Mouse (Mus musculus) hindbrain, embryonic 12.5 days (tissue): ENCODE measurements around the gene Ankrd55. TPM values are rescaled to one million over a fixed set of nuclear protein-coding genes. Genes with fewer than 3 reads are reported as not detected.
A peak's percentile ranks its signal among the peaks of the same experiment; 100 is the strongest.

Experiments
- ATAC-seq: fragments of 200-750 bp; cut with Nextera tagmentation; 2 replicates; pipeline ENCODE4 v1.8.0; 2017; ENCODE audit warnings: moderate TSS enrichment; ENCODE audit not compliant: low FRiP score
- H3K27ac ChIP-seq: fragments of 300-500 bp; sonication (generic); 2 replicates; pipeline ENCODE4 v1.5.1; 2016; ENCODE audit warnings: mild to moderate bottlenecking
- H3K27me3 ChIP-seq: fragments of 300-500 bp; sonication (generic); 2 replicates; pipeline ENCODE4 v1.6.1; 2016; ENCODE audit warnings: mild to moderate bottlenecking
- H3K36me3 ChIP-seq: fragments of 300-500 bp; sonication (generic); 2 replicates; pipeline ENCODE4 v1.6.1; 2016; ENCODE audit warnings: mild to moderate bottlenecking
- H3K4me1 ChIP-seq: fragments of 300-500 bp; sonication (generic); 2 replicates; pipeline ENCODE4 v1.6.1; 2016
- H3K4me2 ChIP-seq: fragments of 300-500 bp; sonication (generic); replicated peaks from 2 replicates; pipeline ENCODE4 v1.6.1; 2016; ENCODE audit warnings: mild to moderate bottlenecking
- H3K4me3 ChIP-seq: fragments of 300-500 bp; sonication (generic); 2 replicates; pipeline ENCODE4 v1.5.1; 2016; ENCODE audit warnings: mild to moderate bottlenecking
- H3K9ac ChIP-seq: fragments of 300-500 bp; sonication (generic); 2 replicates; pipeline ENCODE4 v1.6.1; 2016; ENCODE audit warnings: mild to moderate bottlenecking, moderate library complexity
- H3K9me3 ChIP-seq: fragments of 300-500 bp; sonication (generic); replicated peaks from 2 replicates; pipeline ENCODE4 v1.6.1; 2016; ENCODE audit warnings: mild to moderate bottlenecking
- WGBS: fragments of 180-500 bp; shearing (Covaris S2); methylation state at CpG from one replicate; pipeline ENCODE4 v1.1.7; 2016; 5-methylcytosine and 5-hydroxymethylcytosine counted together
- polyA plus RNA-seq: library from polyadenylated mRNA; unstranded; fragments of >200 nt; fragmentation: Nextera tagmentation; extraction: Ambion mirVana; gene quantifications from 2 replicates; pipeline ENCODE4 v1.2.1, GENCODE M21; 2016

Gene Ankrd55
- polyA plus RNA-seq, 1 experiment from 2014 or later: 2.5 TPM

DNA sequence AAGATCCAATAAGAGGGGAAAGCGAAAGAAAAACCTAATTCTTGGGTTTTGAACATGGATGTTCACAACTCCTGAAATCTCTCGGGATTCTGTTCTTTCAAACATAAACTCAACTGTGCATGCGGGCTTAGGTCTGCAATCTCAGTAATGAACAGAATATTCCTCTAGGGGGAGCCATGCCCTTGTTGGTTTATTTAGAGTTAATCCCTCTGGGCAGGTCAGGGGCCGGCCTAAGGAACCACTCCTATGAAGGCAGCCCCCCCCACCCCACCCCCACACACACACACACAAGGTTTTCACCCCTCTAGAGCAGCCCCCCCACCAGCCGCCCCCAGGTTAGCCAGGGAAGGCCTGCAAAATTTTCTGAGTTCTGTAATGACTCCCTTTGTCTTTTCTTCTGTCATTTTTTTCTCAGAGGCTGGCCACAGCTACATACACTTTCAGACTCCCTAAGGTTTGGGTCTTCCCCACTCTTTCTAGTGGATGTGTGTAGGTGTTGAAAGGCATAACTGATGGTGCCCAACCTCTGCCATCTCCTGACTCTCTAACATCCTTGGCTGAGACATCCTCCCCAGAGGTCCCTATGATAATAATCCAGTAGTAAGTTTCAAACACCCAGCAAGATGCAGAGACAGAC lies 16.2 kb upstream of the Ankrd55 start:
- H3K4me3 ChIP-seq: no peak overlapping the region
- no peak overlapping the region for H3K9ac ChIP-seq
- no peaks in the 10 kb centered on the region for H3K9me3 ChIP-seq
- no peak overlapping the region for H3K27ac ChIP-seq
- no peaks in the 10 kb centered on the region for H3K27me3 ChIP-seq
- no peak overlapping the region for H3K4me2 ChIP-seq
- peak; percentile 46 for ATAC-seq
- no peaks in the 10 kb centered on the region for H3K36me3 ChIP-seq
- H3K4me1 ChIP-seq: no peaks in the 10 kb centered on the region
- WGBS: 11% methylated on average over 5 of the region's 5 CpGs

- Histone ChIP-seq H3K4me2 (no peak overlapping the region), H3K4me3 (no peak overlapping the region), H3K27ac (no peak overlapping the region), H3K36me3 (no peaks in the 10 kb centered on the region), H3K27me3 (no peaks in the 10 kb centered on the region), H3K9me3 (no peaks in the 10 kb centered on the region), H3K9ac (no peak overlapping the region), H3K4me1 (no peaks in the 10 kb centered on the region)
- ATAC-seq: no peak
- WGBS: 68% methylated on average over 3 of the region's 3 CpGs
Observed at GRCm38 (mm10) chr13:112274636-112275035, 13.6 kb upstream of the Ankrd55 start.

DNA sequence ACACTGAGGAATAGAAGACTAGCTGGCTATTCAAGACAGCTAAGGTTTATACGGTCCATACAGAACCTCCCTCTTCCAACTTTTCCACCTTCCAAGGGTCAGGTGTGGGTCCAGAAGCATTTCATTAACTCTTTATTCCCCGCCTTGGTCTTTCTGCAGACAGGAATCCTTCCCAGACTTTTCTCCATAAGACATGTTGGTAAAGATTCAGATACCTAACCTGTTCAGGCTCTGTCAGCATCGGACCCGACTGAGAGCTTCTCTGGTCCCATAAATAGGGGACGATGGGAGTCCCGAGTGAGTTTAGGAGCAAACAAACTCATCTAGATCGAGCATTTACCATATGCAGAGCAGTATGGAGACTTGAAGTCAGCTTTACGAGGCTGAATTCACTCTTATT lies 12.3 kb upstream of the Ankrd55 start:
- WGBS: 81% methylated on average over 8 of the region's 8 CpGs
- ATAC-seq: no peak
- no peaks in the 10 kb centered on the region for H3K27me3 ChIP-seq
- H3K9me3 ChIP-seq: no peaks in the 10 kb centered on the region
- no peak overlapping the region for H3K4me3 ChIP-seq
- H3K27ac ChIP-seq: no peak overlapping the region
- H3K9ac ChIP-seq: no peak overlapping the region
- no peaks in the 10 kb centered on the region for H3K36me3 ChIP-seq
- H3K4me2 ChIP-seq: no peak overlapping the region
- no peaks in the 10 kb centered on the region for H3K4me1 ChIP-seq

DNA sequence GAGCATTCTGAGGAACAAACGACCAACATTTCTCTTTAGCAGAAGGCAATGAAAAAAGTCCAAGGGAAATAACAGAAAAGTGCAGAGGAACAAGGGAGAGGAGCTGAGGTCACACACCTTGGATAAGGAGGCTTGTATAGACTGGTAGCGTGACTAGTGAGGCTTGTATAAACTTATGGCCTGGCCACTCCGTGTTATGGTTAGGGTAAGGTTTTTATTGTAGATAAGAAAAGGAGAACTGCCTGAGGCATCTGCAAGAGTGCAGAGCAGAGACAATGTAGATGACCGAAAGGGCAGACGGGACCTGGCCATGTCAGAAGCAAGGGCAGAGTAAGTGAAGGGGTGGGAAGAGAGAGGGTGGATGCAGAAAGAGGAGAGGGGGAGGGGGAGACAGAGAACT lies 10.7 kb upstream of the Ankrd55 start:
- H3K4me1 ChIP-seq: no peaks in the 10 kb centered on the region
- H3K4me2 ChIP-seq: no peak overlapping the region
- no peak overlapping the region for H3K27ac ChIP-seq
- no peak overlapping the region for H3K4me3 ChIP-seq
- H3K9me3 ChIP-seq: no peaks in the 10 kb centered on the region
- no peaks in the 10 kb centered on the region for H3K27me3 ChIP-seq
- H3K36me3 ChIP-seq: no peaks in the 10 kb centered on the region
- WGBS: 84% methylated on average over 5 of the region's 5 CpGs
- H3K9ac ChIP-seq: no peak overlapping the region
- ATAC-seq: no peak

DNA sequence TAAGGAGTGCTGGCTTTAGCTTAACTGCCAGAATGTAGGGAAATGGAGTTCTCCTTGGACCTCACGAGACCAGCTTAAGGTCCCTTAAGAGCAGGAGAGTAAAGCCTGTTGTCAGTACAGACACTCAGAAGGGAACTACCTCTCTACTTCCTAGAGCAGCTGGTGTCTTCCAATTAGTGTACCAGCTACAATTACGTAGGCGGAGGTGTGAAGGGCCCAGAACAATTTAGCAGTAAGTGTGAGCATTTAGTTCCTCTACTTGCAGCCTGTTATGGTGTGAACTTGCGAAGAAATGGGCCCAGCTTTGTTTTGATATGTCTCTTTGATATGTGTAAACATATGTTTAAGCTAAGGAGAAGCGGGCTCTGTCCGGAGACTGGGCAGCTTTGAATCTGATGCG lies 10.0 kb upstream of the Ankrd55 start:
- no peak overlapping the region for H3K4me3 ChIP-seq
- no peaks in the 10 kb centered on the region for H3K9me3 ChIP-seq
- no peaks in the 10 kb centered on the region for H3K4me1 ChIP-seq
- WGBS: 75% methylated on average over 7 of the region's 7 CpGs
- no peak for ATAC-seq
- no peak overlapping the region for H3K9ac ChIP-seq
- H3K36me3 ChIP-seq: no peaks in the 10 kb centered on the region
- H3K27ac ChIP-seq: no peak overlapping the region
- H3K4me2 ChIP-seq: no peak overlapping the region
- no peaks in the 10 kb centered on the region for H3K27me3 ChIP-seq

DNA sequence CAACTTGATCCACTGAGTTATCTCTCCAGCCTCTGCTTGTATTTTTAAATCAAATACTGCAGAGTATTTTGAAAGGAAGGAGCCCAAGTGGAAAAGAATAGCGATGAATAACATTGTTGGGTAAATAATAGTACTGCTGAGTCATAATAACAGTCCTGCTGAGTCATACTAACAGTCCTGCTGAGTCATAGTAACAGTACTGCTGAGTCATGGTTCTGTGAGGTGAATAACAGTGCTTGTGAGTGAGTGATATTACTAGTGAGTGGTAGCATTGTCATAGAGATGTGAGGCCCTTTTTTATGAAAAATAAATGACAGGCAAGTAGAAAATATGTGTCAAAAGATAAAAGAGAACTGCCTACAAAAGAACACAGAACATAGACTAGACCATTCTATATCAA lies 1.1 kb upstream of the Ankrd55 start:
- no peak overlapping the region for H3K4me3 ChIP-seq
- no peak for ATAC-seq
- no peak overlapping the region for H3K9ac ChIP-seq
- H3K9me3 ChIP-seq: no peaks in the 10 kb centered on the region
- peaks cover 12% of the 10 kb centered on the region for H3K4me1 ChIP-seq
- H3K27me3 ChIP-seq: no peaks in the 10 kb centered on the region
- H3K36me3 ChIP-seq: no peaks in the 10 kb centered on the region
- WGBS: 86% methylated on average over 1 of the region's 1 CpGs
- no peak overlapping the region for H3K27ac ChIP-seq
- H3K4me2 ChIP-seq: no peak overlapping the region

DNA sequence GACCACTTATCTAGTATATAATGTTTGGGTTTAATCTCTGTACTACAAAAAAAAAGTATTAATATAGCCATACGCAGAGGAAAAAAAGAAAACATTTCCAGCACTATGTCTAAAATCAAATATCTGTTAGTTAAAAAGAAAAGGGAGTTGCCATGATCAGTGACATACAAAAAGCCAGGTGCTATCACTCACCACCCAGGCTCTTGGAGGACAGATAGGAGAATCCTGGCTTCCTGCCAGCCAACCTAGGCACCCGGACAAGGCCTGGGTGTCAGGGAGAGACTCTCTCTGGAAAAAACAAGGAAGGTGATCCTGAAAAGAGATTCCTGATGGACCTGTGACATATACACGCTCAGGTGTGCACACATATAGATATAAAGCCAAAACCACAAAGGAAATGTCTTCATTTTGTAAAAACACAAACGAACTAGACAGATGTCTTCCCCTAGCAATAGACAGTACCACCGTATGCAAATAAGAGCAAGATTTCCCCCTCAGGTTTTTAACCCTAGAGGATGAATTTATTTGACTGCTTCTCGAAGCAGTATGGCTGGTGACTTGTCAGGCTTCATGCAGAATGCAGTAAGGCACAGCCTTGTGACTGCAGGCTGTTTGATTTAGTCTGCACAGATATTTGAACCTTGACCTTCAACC lies 553 bp upstream of the Ankrd55 start:
- Histone ChIP-seq H3K9ac (no peak overlapping the region), H3K27ac (peak overlapping the region; percentile 60), H3K4me3 (no peak overlapping the region), H3K4me1 (peaks cover 12% of the 10 kb centered on the region), H3K4me2 (peak overlapping the region; percentile 44), H3K27me3 (no peaks in the 10 kb centered on the region), H3K9me3 (no peaks in the 10 kb centered on the region), H3K36me3 (no peaks in the 10 kb centered on the region)
- 58% methylated on average over 6 of the region's 6 CpGs for WGBS
- peak; percentile 54 for ATAC-seq

DNA sequence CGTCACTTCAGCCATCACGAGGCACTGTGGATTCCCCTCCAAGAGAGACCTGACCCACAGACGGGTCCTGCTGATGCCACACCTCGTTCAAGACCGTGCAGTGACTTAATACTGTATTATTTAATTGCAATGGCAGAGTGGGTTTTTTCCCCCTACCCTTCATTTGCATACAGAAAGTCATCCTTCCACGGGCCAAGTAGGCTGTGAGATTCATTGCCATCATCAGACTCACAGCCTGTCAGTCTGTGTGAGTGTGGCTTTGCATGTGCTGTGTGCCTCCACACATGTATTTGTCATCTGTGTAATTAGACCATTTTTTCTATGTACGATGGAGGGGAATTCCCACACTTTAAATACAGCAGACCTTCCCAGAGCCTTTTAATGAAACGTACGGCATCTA lies 1.1 kb downstream of the Ankrd55 start:
- Histone ChIP-seq H3K27ac (no peak overlapping the region), H3K4me1 (peaks cover 12% of the 10 kb centered on the region), H3K36me3 (no peaks in the 10 kb centered on the region), H3K4me2 (peak overlapping the region; percentile 44; the same call in 1 of the 2 replicates), H3K9ac (no peak overlapping the region), H3K4me3 (no peak overlapping the region), H3K9me3 (no peaks in the 10 kb centered on the region), H3K27me3 (no peaks in the 10 kb centered on the region)
- WGBS: 74% methylated on average over 9 of the region's 9 CpGs
- no peak for ATAC-seq

GRCm38 (mm10) chr13:112289981-112290380 lies 1.7 kb downstream of the Ankrd55 start:
- WGBS: 63% methylated on average over 4 of the region's 4 CpGs
- H3K4me2 ChIP-seq: 0 out of 2 replicates have a peak overlapping the region, but pooled peaks have one; percentile 44

DNA sequence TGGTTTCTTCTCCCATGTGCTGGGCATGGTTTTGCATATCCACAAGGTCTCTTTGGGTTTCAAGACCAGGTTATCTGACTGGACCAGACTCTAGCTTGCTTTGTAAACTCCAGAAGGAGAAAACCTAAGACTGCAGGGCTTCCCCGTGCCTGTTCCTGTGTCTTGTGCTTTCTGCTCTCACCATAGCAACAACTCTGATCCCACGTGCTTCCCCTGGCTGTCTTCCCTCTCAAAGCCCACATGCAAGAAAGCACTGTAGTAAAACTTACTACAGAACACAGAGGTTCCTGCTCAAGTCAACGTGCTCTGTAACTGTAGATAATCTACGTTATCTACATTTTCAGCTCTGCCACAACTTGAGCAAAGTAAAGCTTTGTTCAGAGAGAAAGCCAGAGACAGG lies 4.2 kb downstream of the Ankrd55 start:
- 65% methylated on average over 4 of the region's 4 CpGs for WGBS
- ATAC-seq: no peak
- Histone ChIP-seq H3K9ac (no peak overlapping the region), H3K4me2 (no peak overlapping the region), H3K4me1 (peaks cover 12% of the 10 kb centered on the region), H3K9me3 (no peaks in the 10 kb centered on the region), H3K27me3 (no peaks in the 10 kb centered on the region), H3K27ac (no peak overlapping the region), H3K4me3 (no peak overlapping the region), H3K36me3 (no peaks in the 10 kb centered on the region)

More at GRCm38 (mm10) chr13:112289981-112290380, 1.7 kb downstream of the Ankrd55 start:
- Histone ChIP-seq H3K9me3 (no peaks in the 10 kb centered on the region), H3K4me1 (peaks cover 12% of the 10 kb centered on the region), H3K9ac (no peak overlapping the region), H3K36me3 (no peaks in the 10 kb centered on the region), H3K27ac (no peak overlapping the region), H3K4me3 (no peak overlapping the region), H3K27me3 (no peaks in the 10 kb centered on the region)
- no peak for ATAC-seq

DNA sequence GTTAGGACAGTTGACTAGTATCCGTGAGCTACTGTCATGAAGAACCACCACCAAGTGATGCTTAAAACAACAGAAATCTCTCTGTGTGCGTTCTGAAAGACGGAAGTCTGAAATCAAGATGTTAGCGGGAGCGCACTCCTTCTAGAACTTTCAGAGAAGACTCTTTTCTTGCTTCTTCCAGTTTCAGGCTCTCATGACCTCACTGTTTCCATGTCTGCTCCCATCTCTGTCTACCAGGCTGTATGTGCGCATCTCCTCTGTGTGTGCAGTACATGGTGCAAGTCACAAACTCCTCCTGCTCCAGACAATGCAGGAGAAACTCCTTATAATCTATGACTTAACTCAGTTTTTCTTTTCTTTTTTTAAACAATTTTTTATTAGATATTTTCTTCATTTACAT lies 4.8 kb downstream of the Ankrd55 start:
- Histone ChIP-seq H3K36me3 (no peaks in the 10 kb centered on the region), H3K27ac (no peak overlapping the region), H3K9me3 (no peaks in the 10 kb centered on the region), H3K4me3 (no peak overlapping the region), H3K27me3 (no peaks in the 10 kb centered on the region), H3K4me2 (no peak overlapping the region), H3K9ac (no peak overlapping the region), H3K4me1 (peaks cover 8% of the 10 kb centered on the region)
- WGBS: 93% methylated on average over 6 of the region's 6 CpGs
- no peak for ATAC-seq

- Histone ChIP-seq H3K36me3 (no peaks in the 10 kb centered on the region), H3K27me3 (no peaks in the 10 kb centered on the region), H3K9me3 (no peaks in the 10 kb centered on the region), H3K4me2 (no peak overlapping the region), H3K27ac (no peak overlapping the region), H3K4me1 (no peaks in the 10 kb centered on the region), H3K4me3 (no peak overlapping the region), H3K9ac (no peak overlapping the region)
- ATAC-seq: no peak
- 93% methylated on average over 6 of the region's 6 CpGs for WGBS
Observed at GRCm38 (mm10) chr13:112294446-112294845, 6.2 kb downstream of the Ankrd55 start.

- ATAC-seq: no peak
- H3K4me1 ChIP-seq: no peaks in the 10 kb centered on the region
- H3K36me3 ChIP-seq: no peaks in the 10 kb centered on the region
- H3K9me3 ChIP-seq: no peaks in the 10 kb centered on the region
- no peaks in the 10 kb centered on the region for H3K27me3 ChIP-seq
- H3K4me2 ChIP-seq: no peak overlapping the region
- no peak overlapping the region for H3K27ac ChIP-seq
- no peak overlapping the region for H3K4me3 ChIP-seq
- no peak overlapping the region for H3K9ac ChIP-seq
- WGBS: 94% methylated on average over 6 of the region's 6 CpGs
Observed at GRCm38 (mm10) chr13:112297781-112298180, 9.5 kb downstream of the Ankrd55 start.
